Mouse (Mus musculus): Measurements from ENCODE around the gene Ptx4. TPM values are rescaled to one million over a fixed set of nuclear protein-coding genes. Genes with fewer than 3 reads are reported as not detected.
"Not testable (repeated sequence)": the region's sequence is repeated elsewhere in the genome, so short reads cannot be mapped to it uniquely, and the experiment has no call there.

The Ptx4 gene
- polyA plus RNA-seq, 1 experiment = 0.19 TPM

- Histone ChIP-seq H3K4me3 (ENCODE audit: insufficient read depth, low read length) (no peak overlapping the region), H3K27ac (ENCODE audit: insufficient read depth, low read length) (no peak overlapping the region)
- TF ChIP-seq POLR2A (IDR thresholded peaks at IDR 0.05; ENCODE audit: extremely low read depth, insufficient read depth, low read length) (no peak), CTCF (IDR thresholded peaks at IDR 0.05; ENCODE audit: extremely low read depth, insufficient read depth, low read length) (no peak)
Measured at GRCm38 (mm10) chr17:25111739-25112422, 8.7 kb upstream of the Ptx4 start.

GRCm38 (mm10) chr17:25112423-25112810, 8.1 kb upstream of the Ptx4 start:
- TF ChIP-seq CTCF (IDR thresholded peaks at IDR 0.05; ENCODE audit: extremely low read depth, insufficient read depth, low read length) = no peak
- TF ChIP-seq POLR2A (IDR thresholded peaks at IDR 0.05; ENCODE audit: extremely low read depth, insufficient read depth, low read length) = no peak
- Histone ChIP-seq H3K4me1 (ENCODE audit: control insufficient read depth, insufficient read depth, low read length) (peaks cover 13% of the 10 kb centered on the region; the same call in 1 of the 2 replicates), H3K4me3 (ENCODE audit: insufficient read depth, low read length) (no peak overlapping the region), H3K27ac (ENCODE audit: insufficient read depth, low read length) (no peak overlapping the region)

More at GRCm38 (mm10) chr17:25111739-25112422, 8.7 kb upstream of the Ptx4 start:
- peaks cover 13% of the 10 kb centered on the region; the same call in 1 of the 2 replicates for H3K4me1 ChIP-seq (ENCODE audit: control insufficient read depth, insufficient read depth, low read length)

GRCm38 (mm10) chr17:25114908-25115645, 5.5 kb upstream of the Ptx4 start:
- Histone ChIP-seq H3K4me3 (ENCODE audit: insufficient read depth, low read length) (peak overlapping the region; percentile 38), H3K4me1 (ENCODE audit: control insufficient read depth, insufficient read depth, low read length) (peaks cover 13% of the 10 kb centered on the region; the same call in 1 of the 2 replicates), H3K27ac (ENCODE audit: insufficient read depth, low read length) (peak overlapping the region; percentile 1; the same call in 1 of the 2 replicates)
- TF ChIP-seq POLR2A (IDR thresholded peaks at IDR 0.05; ENCODE audit: extremely low read depth, insufficient read depth, low read length) (no peak), CTCF (IDR thresholded peaks at IDR 0.05; ENCODE audit: extremely low read depth, insufficient read depth, low read length) (no peak)

GRCm38 (mm10) chr17:25115664-25116432, 4.7 kb upstream of the Ptx4 start, which contains the start of gene Telo2:
TSS of gene Telo2 (minus strand) at chr17:25115967.
- Histone ChIP-seq H3K27ac (ENCODE audit: insufficient read depth, low read length) (peak within 1 kb of the TSS; percentile 1; the same call in 1 of the 2 replicates), H3K4me3 (ENCODE audit: insufficient read depth, low read length) (peak within 1 kb of the TSS; percentile 38), H3K4me1 (ENCODE audit: control insufficient read depth, insufficient read depth, low read length) (peaks cover 13% of the 10 kb centered on the region; the same call in 1 of the 2 replicates)
- TF ChIP-seq CTCF (IDR thresholded peaks at IDR 0.05; ENCODE audit: extremely low read depth, insufficient read depth, low read length) (no peak), POLR2A (IDR thresholded peaks at IDR 0.05; ENCODE audit: extremely low read depth, insufficient read depth, low read length) (peak; percentile 80)

- no peak overlapping the region for H3K4me3 ChIP-seq (ENCODE audit: insufficient read depth, low read length)
- H3K4me1 ChIP-seq (ENCODE audit: control insufficient read depth, insufficient read depth, low read length) = peaks cover 10% of the 10 kb centered on the region; the same call in 1 of the 2 replicates
- TF ChIP-seq POLR2A (IDR thresholded peaks at IDR 0.05; ENCODE audit: extremely low read depth, insufficient read depth, low read length) (no peak), CTCF (IDR thresholded peaks at IDR 0.05; ENCODE audit: extremely low read depth, insufficient read depth, low read length) (peak; percentile 46)
- no peak overlapping the region for H3K27ac ChIP-seq (ENCODE audit: insufficient read depth, low read length)
Measured at GRCm38 (mm10) chr17:25117263-25117662, 3.3 kb upstream of the Ptx4 start.

GRCm38 (mm10) chr17:25123979-25124378, 3.4 kb downstream of the Ptx4 start:
- H3K4me3 ChIP-seq (ENCODE audit: insufficient read depth, low read length) = no peak overlapping the region
- H3K27ac ChIP-seq (ENCODE audit: insufficient read depth, low read length) = no peak overlapping the region
- TF ChIP-seq POLR2A (IDR thresholded peaks at IDR 0.05; ENCODE audit: extremely low read depth, insufficient read depth, low read length) = no peak
- no peak for TF ChIP-seq CTCF (IDR thresholded peaks at IDR 0.05; ENCODE audit: extremely low read depth, insufficient read depth, low read length)
- no peaks in the 10 kb centered on the region for H3K4me1 ChIP-seq (ENCODE audit: control insufficient read depth, insufficient read depth, low read length)

GRCm38 (mm10) chr17:25125442-25126060, 5.0 kb downstream of the Ptx4 start:
- not testable (repeated sequence) for H3K4me3 ChIP-seq (ENCODE audit: insufficient read depth, low read length); H3K4me1 ChIP-seq (ENCODE audit: control insufficient read depth, insufficient read depth, low read length); H3K27ac ChIP-seq (ENCODE audit: insufficient read depth, low read length)

- no peak for TF ChIP-seq CTCF (IDR thresholded peaks at IDR 0.05; ENCODE audit: extremely low read depth, insufficient read depth, low read length)
- TF ChIP-seq POLR2A (IDR thresholded peaks at IDR 0.05; ENCODE audit: extremely low read depth, insufficient read depth, low read length) = no peak
- H3K4me1 ChIP-seq (ENCODE audit: control insufficient read depth, insufficient read depth, low read length) = no peaks in the 10 kb centered on the region
- no peak overlapping the region for H3K4me3 ChIP-seq (ENCODE audit: insufficient read depth, low read length)
- no peak overlapping the region for H3K27ac ChIP-seq (ENCODE audit: insufficient read depth, low read length)
Measured at GRCm38 (mm10) chr17:25127079-25127478, 6.5 kb downstream of the Ptx4 start.

- H3K27ac ChIP-seq (ENCODE audit: insufficient read depth, low read length) = no peak overlapping the region
- no peaks in the 10 kb centered on the region for H3K4me1 ChIP-seq (ENCODE audit: control insufficient read depth, insufficient read depth, low read length)
- TF ChIP-seq CTCF (IDR thresholded peaks at IDR 0.05; ENCODE audit: extremely low read depth, insufficient read depth, low read length) (no peak), POLR2A (IDR thresholded peaks at IDR 0.05; ENCODE audit: extremely low read depth, insufficient read depth, low read length) (no peak)
- no peak overlapping the region for H3K4me3 ChIP-seq (ENCODE audit: insufficient read depth, low read length)
Measured at GRCm38 (mm10) chr17:25127681-25128080, 7.1 kb downstream of the Ptx4 start.
